In genomic region chr7:106550881-106551575, GRCm38 (mm10) we compare ENCODE assay signal across 16 mouse cellular contexts.
A peak's percentile ranks its signal among the peaks of the same experiment; 100 is the strongest.
DNase-seq lines count a peak whose midpoint lies in the region; ATAC-seq lines count a peak whose summit lies in the region.
"Had no signal": no experiment of that assay in that cellular context is flagged by ENCODE, and none has a peak within 500 bp of the region (broad histone marks: within the 10 kb centered on the region; RNA-seq: fewer than 3 reads in every experiment).

No protein-coding gene starts in this region.

- 25% methylated on average over 1 of the region's 2 CpGs for WGBS in macrophage (ENCODE audit: missing documents)

- peak; percentile 22 for DNase-seq in kidney, adult 9 months
- DNase-seq in kidney, adult 11 months = no peak
- peak; percentile 81 for DNase-seq in CD4-positive helper T cell, adult 2 months (ENCODE audit: low read depth, low spot score)
- no peak for DNase-seq in cerebellum, adult 9-11 months
- DNase-seq in gastrocnemius, postnatal 14 days = no peak
- no peak for DNase-seq in gastrocnemius, postnatal 4 days (ENCODE audit: low spot score in 2 of 2)
- DNase-seq: adrenal gland, postnatal 14 days; cerebellum, adult 9-10 months; lung, embryonic 14.5 days; thymus, postnatal 4 days had no signal

- no peaks in the 10 kb centered on the region for H3K36me3 ChIP-seq in macrophage (ENCODE audit: inconsistent target)
- H3K36me3 ChIP-seq: forebrain, embryonic 10.5 days; heart, embryonic 15.5 days; hindbrain, embryonic 15.5 days had no signal

- peak; percentile 91 for ATAC-seq in activated CD4-positive, CD25-positive, alpha-beta regulatory T cell, adult 4 months
- ATAC-seq: midbrain, embryonic 16.5 days had no signal

- H3K4me3 ChIP-seq in macrophage (ENCODE audit: inconsistent target) = no peak overlapping the region
- H3K4me3 ChIP-seq: forebrain, embryonic 10.5 days; heart, embryonic 15.5 days; hindbrain, embryonic 15.5 days had no signal

- H3K79me2 ChIP-seq in macrophage (ENCODE audit: inconsistent target) = no peaks in the 10 kb centered on the region

- peak overlapping the region; percentile 71 for H3K27ac ChIP-seq in macrophage
- H3K27ac ChIP-seq: forebrain, embryonic 10.5 days; heart, embryonic 15.5 days; hindbrain, embryonic 15.5 days had no signal

- intact Hi-C loops in gastrocnemius, postnatal 14 days (cut with DNase I; ENCODE audit: low total_unique reads) = no loop called here

Comparison
In these comparisons a context has a peak if more than half of its experiments do, and no peak if none do; other contexts are left out.
1. DNase-seq: peak in kidney, adult 9 months (single experiment) and CD4-positive helper T cell, adult 2 months (single experiment); none in kidney, adult 11 months (single experiment), cerebellum, adult 9-11 months (single experiment), gastrocnemius, postnatal 14 days (single experiment) and gastrocnemius, postnatal 4 days (0 of 2).